Comparison of ENCODE assay signal across 8 mouse cellular contexts in the genomic region with DNA sequence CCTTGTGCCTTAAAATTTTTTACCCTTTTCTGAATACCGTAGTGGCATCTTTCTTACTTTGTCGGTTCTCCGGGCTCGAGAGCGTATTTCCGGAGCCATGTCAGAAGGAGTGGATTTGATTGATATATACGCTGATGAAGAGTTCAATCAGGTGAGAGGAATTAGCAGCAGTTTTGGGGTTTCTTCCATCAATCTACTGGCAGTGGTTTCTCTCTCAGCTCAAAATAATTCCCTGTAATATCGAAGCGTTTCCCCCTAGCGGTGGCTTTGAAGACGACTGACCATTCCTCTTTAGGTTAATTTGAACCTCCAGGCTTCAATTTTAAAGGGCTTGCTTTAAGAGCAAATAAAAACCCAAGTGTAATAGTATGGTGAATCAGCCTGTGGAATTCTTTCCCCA. TPM values are rescaled to one million over a fixed set of nuclear protein-coding genes. Genes with fewer than 3 reads are reported as not detected.
DNase-seq lines count a peak whose midpoint lies in the region; ATAC-seq and TF ChIP-seq lines count a peak whose summit lies in the region.

A gene (minus strand): TSS at position 233 of the 400 bp plus-strand sequence.

- H3K36me3 ChIP-seq in embryonic facial prominence, embryonic 11.5 days (replicated peaks; ENCODE audit: control insufficient read depth, insufficient read depth, low read depth, low read length) = 0 out of 2 replicates have a peak, but pooled peaks cover 3% of the 10 kb centered on the region
- peaks cover 17% of the 10 kb centered on the region for H3K36me3 ChIP-seq in liver, embryonic 16.5 days (ENCODE audit: control insufficient read depth, insufficient read depth)

- H3K27ac ChIP-seq in embryonic facial prominence, embryonic 11.5 days (replicated peaks; ENCODE audit: low read depth, low read length) = peak within 1 kb of the TSS; percentile 96
- H3K27ac ChIP-seq in liver, embryonic 16.5 days (ENCODE audit: low read length) = peak within 1 kb of the TSS; percentile 98
- H3K27ac ChIP-seq in olfactory bulb, adult 2 months (ENCODE audit: insufficient read depth, low read depth, low read length) = peak within 1 kb of the TSS; percentile 76

- DNase-seq in adrenal gland, adult 18-20 months (ENCODE audit: low spot score in 2 of 2) = no peak
- DNase-seq in adrenal gland, adult (ENCODE audit: inconsistent age in 2 of 2, low spot score in 1 of 2) = no peak
- peak; percentile 45 for DNase-seq in T-cell, adult 2 months (ENCODE audit: low spot score)
- peak; percentile 84 for DNase-seq in embryonic facial prominence, embryonic 11.5 days (ENCODE audit: low spot score)
- DNase-seq in heart, adult 8-10 months (ENCODE audit: low spot score) = no peak
- peak; percentile 18 for DNase-seq in large intestine, adult 2 months (ENCODE audit: low read depth, low spot score)

- TF ChIP-seq CTCF in olfactory bulb, adult 2 months (IDR thresholded peaks at IDR 0.05; ENCODE audit: insufficient read depth, low read depth, low read length) = no peak

- WGBS in embryonic facial prominence, embryonic 11.5 days = 0% methylated on average over 11 of the region's 11 CpGs
- under 1% methylated on average over 11 of the region's 11 CpGs for WGBS in large intestine, adult 2 months
- WGBS in liver, embryonic 16.5 days (ENCODE audit: insufficient replicate concordance) = under 1% methylated on average over 11 of the region's 11 CpGs
- 0% methylated on average over 11 of the region's 11 CpGs for WGBS in olfactory bulb, adult 2 months

- H3K27me3 ChIP-seq in embryonic facial prominence, embryonic 11.5 days (ENCODE audit: control insufficient read depth, insufficient read depth, low read length) = no peaks in the 10 kb centered on the region
- no peaks in the 10 kb centered on the region for H3K27me3 ChIP-seq in liver, embryonic 16.5 days (ENCODE audit: control insufficient read depth, insufficient read depth, low read depth, low read length)

- no peaks in the 10 kb centered on the region for H3K4me1 ChIP-seq in embryonic facial prominence, embryonic 11.5 days (ENCODE audit: control insufficient read depth, insufficient read depth, low read length)
- peaks cover 26% of the 10 kb centered on the region for H3K4me1 ChIP-seq in liver, embryonic 16.5 days (ENCODE audit: control insufficient read depth, low read depth, low read length)
- peaks cover 3% of the 10 kb centered on the region; the same call in 1 of the 2 replicates for H3K4me1 ChIP-seq in olfactory bulb, adult 2 months (ENCODE audit: control insufficient read depth, insufficient read depth, low read length)

- TF ChIP-seq POLR2A in olfactory bulb, adult 2 months (IDR thresholded peaks at IDR 0.05; ENCODE audit: insufficient read depth, low read depth, low read length) = no peak

- H3K4me2 ChIP-seq in embryonic facial prominence, embryonic 11.5 days (ENCODE audit: low read depth, low read length) = peak within 1 kb of the TSS; percentile 76
- peak within 1 kb of the TSS; percentile 91 for H3K4me2 ChIP-seq in liver, embryonic 16.5 days (ENCODE audit: low read depth, low read length)

- H3K4me3 ChIP-seq in embryonic facial prominence, embryonic 11.5 days (ENCODE audit: low read depth, low read length) = peak within 1 kb of the TSS; percentile 98
- peak within 1 kb of the TSS; percentile 99 for H3K4me3 ChIP-seq in liver, embryonic 16.5 days (ENCODE audit: low read depth, low read length)
- H3K4me3 ChIP-seq in olfactory bulb, adult 2 months (ENCODE audit: insufficient read depth, low read depth, low read length) = peak within 1 kb of the TSS; percentile 75

- H3K9ac ChIP-seq in embryonic facial prominence, embryonic 11.5 days (replicated peaks; ENCODE audit: low read length) = peak within 1 kb of the TSS; percentile 98
- H3K9ac ChIP-seq in liver, embryonic 16.5 days (ENCODE audit: low read depth, low read length) = peak within 1 kb of the TSS; percentile 99

- ATAC-seq in embryonic facial prominence, embryonic 11.5 days (replicated peaks; ENCODE audit: insufficient number of reproducible peaks, low FRiP score, low TSS enrichment, low read depth) = peak; percentile 1; the same call in 1 of the 2 replicates
- no peak for ATAC-seq in liver, embryonic 16.5 days (ENCODE audit: low read depth)

- no peaks in the 10 kb centered on the region for H3K9me3 ChIP-seq in embryonic facial prominence, embryonic 11.5 days (replicated peaks; ENCODE audit: control insufficient read depth, low read length)
- H3K9me3 ChIP-seq in liver, embryonic 16.5 days (replicated peaks; ENCODE audit: control insufficient read depth, low read length) = no peaks in the 10 kb centered on the region

RNA-seq across cellular contexts. Expression of the gene that starts here (rescaled TPM):
- 10 to 100 TPM; 68.5 to 72.4 TPM for total RNA-seq in adrenal gland, adult 18-20 months (2021)
- polyA plus RNA-seq in embryonic facial prominence, embryonic 11.5 days (2014; fragmentation: Nextera tagmentation; extraction: Ambion mirVana) = 60.4 and 66.2 TPM in 2 replicates
- 10 to 100 TPM; 70.8 to 93.2 (median 82.9) TPM for total RNA-seq in heart, adult 8-10 months (2022)
- polyA plus RNA-seq in large intestine, adult 2 months (2012; rRNA removed) = 29.4 and 33.3 TPM in 2 replicates
- polyA plus RNA-seq in liver, embryonic 16.5 days (2015; fragmentation: Nextera tagmentation; extraction: Ambion mirVana) = 23.2 and 28.3 TPM in 2 replicates
- not detected in 2 replicates for polyA plus RNA-seq in olfactory bulb, adult 2 months (2012; ENCODE audit: insufficient read depth, insufficient read length, low replicate concordance, missing spikeins)

Comparison
In these comparisons a context has a peak if more than half of its experiments do, and no peak if none do; other contexts are left out.
1. DNase-seq: peak in T-cell, adult 2 months (single experiment), embryonic facial prominence, embryonic 11.5 days (single experiment) and large intestine, adult 2 months (single experiment); none in adrenal gland, adult 18-20 months (0 of 2), adrenal gland, adult (0 of 2) and heart, adult 8-10 months (single experiment).
2. Peak in every context shown above with its lines, with median percentiles within 50 percentile points of each other: H3K27ac ChIP-seq and H3K4me3 ChIP-seq.